Mouse (Mus musculus): ENCODE measurements around the gene Sprtn. TPM values are rescaled to one million over a fixed set of nuclear protein-coding genes. Genes with fewer than 3 reads are reported as not detected.

Gene Sprtn
- polyA plus RNA-seq, 1 experiment from 2014 or later, result 6.9 TPM

GRCm38 (mm10) chr8:124863163-124863677 lies 34.5 kb upstream of the Sprtn start:
- peaks cover 5% of the 10 kb centered on the region; the same call in 1 of the 2 replicates for H3K36me3 ChIP-seq (ENCODE audit: insufficient read depth, low read length)
- peak overlapping the region; percentile 96 for H3K9ac ChIP-seq (replicated peaks; ENCODE audit: low read depth)
- H3K4me3 ChIP-seq (ENCODE audit: low read depth, low read length), result peak overlapping the region; percentile 93
- H3K27me3 ChIP-seq (replicated peaks; ENCODE audit: insufficient read depth, low read length), result no peaks in the 10 kb centered on the region
- ATAC-seq, result no peak
- H3K4me2 ChIP-seq (replicated peaks; ENCODE audit: low read depth, low read length), result peak overlapping the region; percentile 76
- WGBS, result 2% methylated on average over 31 of the region's 33 CpGs
- peak overlapping the region; percentile 95 for H3K27ac ChIP-seq (ENCODE audit: low read length)
- TF ChIP-seq CTCF (IDR thresholded peaks at IDR 0.05) (peak; percentile 29; the same call in 1 of the 2 replicates), EP300 (IDR thresholded peaks at IDR 0.05) (no peak)
- peaks cover 3% of the 10 kb centered on the region; the same call in 1 of the 2 replicates for H3K4me1 ChIP-seq (ENCODE audit: insufficient read depth, low read depth, low read length)
- DNase-seq (ENCODE audit: low spot score), result peak; percentile 42
- H3K9me3 ChIP-seq (ENCODE audit: low read length), result no peaks in the 10 kb centered on the region

GRCm38 (mm10) chr8:124863729-124864128 lies 34.0 kb upstream of the Sprtn start:
- WGBS, result 3% methylated on average over 8 of the region's 8 CpGs
- DNase-seq (ENCODE audit: low spot score), result no peak
- no peaks in the 10 kb centered on the region for H3K9me3 ChIP-seq (ENCODE audit: low read length)

GRCm38 (mm10) chr8:124866669-124867068 lies 31.0 kb upstream of the Sprtn start:
- H3K9ac ChIP-seq (replicated peaks; ENCODE audit: low read depth), result no peak overlapping the region
- no peaks in the 10 kb centered on the region for H3K27me3 ChIP-seq (replicated peaks; ENCODE audit: insufficient read depth, low read length)
- H3K36me3 ChIP-seq (ENCODE audit: insufficient read depth, low read length), result no peaks in the 10 kb centered on the region
- peaks cover 3% of the 10 kb centered on the region; the same call in 1 of the 2 replicates for H3K4me1 ChIP-seq (ENCODE audit: insufficient read depth, low read depth, low read length)
- no peaks in the 10 kb centered on the region for H3K9me3 ChIP-seq (ENCODE audit: low read length)
- DNase-seq (ENCODE audit: low spot score), result peak; percentile 28
- no peak for ATAC-seq
- TF ChIP-seq EP300 (IDR thresholded peaks at IDR 0.05), result peak; percentile 42
- TF ChIP-seq CTCF (IDR thresholded peaks at IDR 0.05), result no peak
- WGBS, result 45% methylated on average over 3 of the region's 3 CpGs
- no peak overlapping the region for H3K4me2 ChIP-seq (replicated peaks; ENCODE audit: low read depth, low read length)
- 0 out of 2 replicates have a peak overlapping the region, but pooled peaks have one; percentile 21 for H3K27ac ChIP-seq (ENCODE audit: low read length)
- H3K4me3 ChIP-seq (ENCODE audit: low read depth, low read length), result no peak overlapping the region

More at GRCm38 (mm10) chr8:124863729-124864128, 34.0 kb upstream of the Sprtn start:
- H3K4me2 ChIP-seq (replicated peaks; ENCODE audit: low read depth, low read length), result peak overlapping the region; percentile 76
- H3K4me3 ChIP-seq (ENCODE audit: low read depth, low read length), result peak overlapping the region; percentile 93
- peak overlapping the region; percentile 96 for H3K9ac ChIP-seq (replicated peaks; ENCODE audit: low read depth)
- peak overlapping the region; percentile 95 for H3K27ac ChIP-seq (ENCODE audit: low read length)
- TF ChIP-seq EP300 (IDR thresholded peaks at IDR 0.05) (no peak), CTCF (IDR thresholded peaks at IDR 0.05) (peak; percentile 3; the same call in 1 of the 2 replicates)
- peaks cover 3% of the 10 kb centered on the region; the same call in 1 of the 2 replicates for H3K4me1 ChIP-seq (ENCODE audit: insufficient read depth, low read depth, low read length)
- ATAC-seq, result no peak
- peaks cover 5% of the 10 kb centered on the region; the same call in 1 of the 2 replicates for H3K36me3 ChIP-seq (ENCODE audit: insufficient read depth, low read length)
- no peaks in the 10 kb centered on the region for H3K27me3 ChIP-seq (replicated peaks; ENCODE audit: insufficient read depth, low read length)

- Histone ChIP-seq H3K9me3 (ENCODE audit: low read length) (no peaks in the 10 kb centered on the region), H3K4me1 (ENCODE audit: insufficient read depth, low read depth, low read length) (peaks cover 3% of the 10 kb centered on the region; the same call in 1 of the 2 replicates), H3K36me3 (ENCODE audit: insufficient read depth, low read length) (0 out of 2 replicates have a peak, but pooled peaks cover 4% of the 10 kb centered on the region), H3K9ac (replicated peaks; ENCODE audit: low read depth) (no peak overlapping the region), H3K27me3 (replicated peaks; ENCODE audit: insufficient read depth, low read length) (no peaks in the 10 kb centered on the region), H3K4me3 (ENCODE audit: low read depth, low read length) (no peak overlapping the region), H3K4me2 (replicated peaks; ENCODE audit: low read depth, low read length) (no peak overlapping the region), H3K27ac (ENCODE audit: low read length) (no peak overlapping the region)
- 49% methylated on average over 2 of the region's 2 CpGs for WGBS
- TF ChIP-seq CTCF (IDR thresholded peaks at IDR 0.05) (no peak), EP300 (IDR thresholded peaks at IDR 0.05) (no peak)
- DNase-seq (ENCODE audit: low spot score) (no peak), ATAC-seq (no peak)
These were observed 30.6 kb upstream of the Sprtn start for GRCm38 (mm10) chr8:124867126-124867525.

GRCm38 (mm10) chr8:124869708-124870107 lies 28.0 kb upstream of the Sprtn start:
- Histone ChIP-seq H3K4me2 (replicated peaks; ENCODE audit: low read depth, low read length) (no peak overlapping the region), H3K9me3 (ENCODE audit: low read length) (no peaks in the 10 kb centered on the region), H3K9ac (replicated peaks; ENCODE audit: low read depth) (no peak overlapping the region), H3K27ac (ENCODE audit: low read length) (no peak overlapping the region), H3K4me1 (ENCODE audit: insufficient read depth, low read depth, low read length) (peaks cover 3% of the 10 kb centered on the region; the same call in 1 of the 2 replicates), H3K4me3 (ENCODE audit: low read depth, low read length) (no peak overlapping the region), H3K36me3 (ENCODE audit: insufficient read depth, low read length) (peaks cover 20% of the 10 kb centered on the region; the same call in 1 of the 2 replicates), H3K27me3 (replicated peaks; ENCODE audit: insufficient read depth, low read length) (no peaks in the 10 kb centered on the region)
- ATAC-seq (no peak), DNase-seq (ENCODE audit: low spot score) (no peak)
- 70% methylated on average over 6 of the region's 6 CpGs for whole genome bisulfite sequencing
- TF ChIP-seq CTCF (IDR thresholded peaks at IDR 0.05) (no peak), EP300 (IDR thresholded peaks at IDR 0.05) (no peak)

GRCm38 (mm10) chr8:124871474-124871873 lies 26.2 kb upstream of the Sprtn start:
- no peaks in the 10 kb centered on the region for H3K9me3 ChIP-seq (ENCODE audit: low read length)
- H3K9ac ChIP-seq (replicated peaks; ENCODE audit: low read depth), result no peak overlapping the region
- no peak for ATAC-seq
- no peak overlapping the region for H3K4me3 ChIP-seq (ENCODE audit: low read depth, low read length)
- TF ChIP-seq CTCF (IDR thresholded peaks at IDR 0.05) (no peak), EP300 (IDR thresholded peaks at IDR 0.05) (no peak)
- no peaks in the 10 kb centered on the region for H3K27me3 ChIP-seq (replicated peaks; ENCODE audit: insufficient read depth, low read length)
- DNase-seq (ENCODE audit: low spot score), result no peak
- H3K27ac ChIP-seq (ENCODE audit: low read length), result no peak overlapping the region
- peaks cover 30% of the 10 kb centered on the region; the same call in 1 of the 2 replicates for H3K36me3 ChIP-seq (ENCODE audit: insufficient read depth, low read length)
- WGBS, result 90% methylated on average over 7 of the region's 7 CpGs
- peaks cover under 1% of the 10 kb centered on the region; the same call in 1 of the 2 replicates for H3K4me1 ChIP-seq (ENCODE audit: insufficient read depth, low read depth, low read length)
- no peak overlapping the region for H3K4me2 ChIP-seq (replicated peaks; ENCODE audit: low read depth, low read length)
